Mouse (Mus musculus) olfactory bulb, adult 2 months (tissue): ENCODE results near the gene Serpine3. TPM values are rescaled to one million over a fixed set of nuclear protein-coding genes. Genes with fewer than 3 reads are reported as not detected.
A peak's percentile ranks its signal among the peaks of the same experiment; 100 is the strongest.
"Not testable (repeated sequence)": the region's sequence is repeated elsewhere in the genome, so short reads cannot be mapped to it uniquely, and the experiment has no call there.

Experiments used
- H3K27ac ChIP-seq: fragments of 200-500 bp; 2 replicates; pipeline ENCODE4 v1.5.1; 2012; ENCODE audit warnings: low read depth, low read length; ENCODE audit not compliant: insufficient read depth
- H3K4me1 ChIP-seq: fragments of 200-500 bp; 2 replicates; pipeline ENCODE4 v1.6.1; 2012; ENCODE audit warnings: low read length; ENCODE audit not compliant: control insufficient read depth, insufficient read depth
- H3K4me3 ChIP-seq: fragments of 200-500 bp; 2 replicates; pipeline ENCODE4 v1.5.1; 2012; ENCODE audit warnings: mild to moderate bottlenecking, low read depth, low read length, moderate library complexity; ENCODE audit not compliant: insufficient read depth
- CTCF ChIP-seq: fragments of 200-500 bp; IDR thresholded peaks from 2 replicates; pipeline ENCODE4 v1.5.1; 2012; ENCODE audit warnings: low read depth, mild to moderate bottlenecking, low read length, moderate library complexity; ENCODE audit not compliant: insufficient read depth
- POLR2A ChIP-seq: fragments of 200-500 bp; IDR thresholded peaks from 2 replicates; pipeline ENCODE4 v1.6.1; 2012; ENCODE audit warnings: mild to moderate bottlenecking, low read depth, low read length, moderate library complexity; ENCODE audit not compliant: insufficient read depth
- WGBS: fragments of 180-500 bp; shearing (Covaris S2); methylation state at CpG from one replicate; pipeline ENCODE4 v1.1.7; 2018; 5-methylcytosine and 5-hydroxymethylcytosine counted together
- polyA plus RNA-seq: library from polyadenylated mRNA; stranded (reverse); fragments of >200 nt; gene quantifications from 2 replicates; pipeline ENCODE4 v1.2.4, GENCODE M21; 2012; ENCODE audit warnings: low replicate concordance; ENCODE audit not compliant: missing spikeins, insufficient read depth, insufficient read length

Serpine3 gene
- not detected in 2 replicates for polyA plus RNA-seq

DNA sequence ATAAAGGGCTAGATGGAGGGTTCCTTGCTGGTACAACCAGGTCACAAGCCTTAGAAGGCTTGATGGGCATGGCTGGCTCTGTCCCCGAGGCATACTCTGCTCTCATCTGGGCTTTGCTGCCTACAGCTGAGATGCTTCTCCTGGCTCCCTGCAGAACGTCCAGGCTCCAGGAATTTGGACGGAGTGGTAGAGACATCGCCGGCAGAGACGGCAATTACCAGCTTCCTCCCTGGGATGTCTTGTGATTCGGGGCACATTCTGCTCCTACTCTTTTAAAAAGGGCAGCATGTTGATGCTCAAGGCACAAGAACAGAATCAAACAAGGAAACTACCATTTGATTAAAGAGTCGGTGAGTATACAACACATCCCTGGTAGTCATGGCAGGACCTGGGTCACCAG is at the start of gene Serpine3:
TSS of gene Serpine3 (plus strand) at position 301 of the 400 bp plus-strand sequence.
- WGBS, result 68% methylated on average over 8 of the region's 8 CpGs
- TF ChIP-seq POLR2A (no peak), CTCF (no peak)
- no peak within 1 kb of the TSS for H3K4me3 ChIP-seq

GRCm38 (mm10) chr14:62622393-62622792 is 41.1 kb upstream of the Serpine3 start:
- 29% methylated on average over 3 of the region's 3 CpGs for WGBS
- TF ChIP-seq POLR2A (no peak), CTCF (no peak)
- no peak overlapping the region for H3K4me3 ChIP-seq
- H3K4me1 ChIP-seq, result peaks cover 8% of the 10 kb centered on the region
- peak overlapping the region; percentile 43; the same call in 1 of the 2 replicates for H3K27ac ChIP-seq

More for the DNA sequence above, at the start of gene Serpine3:
- H3K4me1 ChIP-seq, result peaks cover 3% of the 10 kb centered on the region; the same call in 1 of the 2 replicates
- no peak within 1 kb of the TSS for H3K27ac ChIP-seq

- H3K27ac ChIP-seq, result no peak overlapping the region
Measured at GRCm38 (mm10) chr14:62627951-62628350, 35.5 kb upstream of the Serpine3 start.

GRCm38 (mm10) chr14:62637436-62638344 is 25.8 kb upstream of the Serpine3 start:
- WGBS, result 16% methylated on average over 9 of the region's 9 CpGs
- H3K4me1 ChIP-seq, result peaks cover 4% of the 10 kb centered on the region
- peak overlapping the region; percentile 82 for H3K27ac ChIP-seq
- TF ChIP-seq CTCF, result no peak
- no peak for TF ChIP-seq POLR2A
- no peak overlapping the region for H3K4me3 ChIP-seq

More at GRCm38 (mm10) chr14:62627951-62628350, 35.5 kb upstream of the Serpine3 start:
- Histone ChIP-seq H3K4me1 (no peaks in the 10 kb centered on the region), H3K4me3 (no peak overlapping the region)
- WGBS, result 91% methylated on average over 5 of the region's 5 CpGs
- no peak for TF ChIP-seq POLR2A
- TF ChIP-seq CTCF, result no peak

DNA sequence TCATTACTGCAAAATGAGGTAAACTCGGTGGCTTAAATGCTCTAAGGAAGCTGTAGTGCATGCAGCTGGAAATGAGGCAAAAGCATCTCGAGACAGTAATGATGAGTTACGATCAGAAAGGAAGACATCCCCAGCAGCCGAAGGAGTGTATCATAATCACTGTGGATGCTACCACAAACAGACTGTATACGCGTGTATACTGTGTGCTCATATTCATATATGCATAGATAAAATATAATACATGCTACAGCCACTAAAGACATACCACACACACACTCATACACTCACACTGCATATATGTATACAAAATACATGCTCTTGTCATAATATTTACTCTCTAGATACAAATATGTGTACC is 25.1 kb upstream of the Serpine3 start:
- TF ChIP-seq POLR2A, result no peak
- no peak for TF ChIP-seq CTCF
- no peak overlapping the region for H3K4me3 ChIP-seq
- 19% methylated on average over 6 of the region's 6 CpGs for WGBS
- H3K27ac ChIP-seq, result no peak overlapping the region; the same call in 1 of the 2 replicates
- peaks cover 4% of the 10 kb centered on the region for H3K4me1 ChIP-seq

GRCm38 (mm10) chr14:62639111-62639510 is 24.4 kb upstream of the Serpine3 start:
- TF ChIP-seq POLR2A, result no peak
- TF ChIP-seq CTCF, result no peak
- H3K4me1 ChIP-seq, result peaks cover 4% of the 10 kb centered on the region
- WGBS, result 51% methylated on average over 6 of the region's 6 CpGs
- H3K4me3 ChIP-seq, result no peak overlapping the region
- H3K27ac ChIP-seq, result 0 out of 2 replicates have a peak overlapping the region, but pooled peaks have one; percentile 33

DNA sequence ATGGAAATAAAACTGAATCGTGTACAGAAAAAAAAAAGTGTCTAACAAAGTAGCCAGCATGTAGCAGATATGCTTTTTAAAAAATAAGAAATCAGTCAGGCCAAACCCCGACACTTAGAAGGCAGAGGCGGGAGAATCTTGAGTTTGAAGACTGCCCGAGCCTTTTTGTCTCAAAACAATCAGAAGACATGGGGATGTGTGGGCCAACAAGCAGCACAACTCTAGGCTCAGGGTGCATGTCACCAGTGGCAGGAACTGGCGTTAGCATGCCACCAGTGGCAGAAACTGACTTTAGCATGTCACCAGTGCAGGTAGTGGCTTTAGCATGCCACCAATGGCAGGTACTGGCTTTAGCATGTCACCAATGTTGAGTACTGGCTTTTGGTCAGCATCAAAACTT is 23.9 kb upstream of the Serpine3 start:
- TF ChIP-seq POLR2A (no peak), CTCF (no peak)
- 74% methylated on average over 5 of the region's 5 CpGs for WGBS
- peaks cover 4% of the 10 kb centered on the region for H3K4me1 ChIP-seq
- no peak overlapping the region for H3K27ac ChIP-seq
- H3K4me3 ChIP-seq, result no peak overlapping the region

- H3K4me3 ChIP-seq, result no peak overlapping the region
- H3K4me1 ChIP-seq, result peaks cover 4% of the 10 kb centered on the region
- no peak overlapping the region for H3K27ac ChIP-seq
- TF ChIP-seq CTCF, result no peak
- no peak for TF ChIP-seq POLR2A
- 69% methylated on average over 4 of the region's 4 CpGs for WGBS
Measured at GRCm38 (mm10) chr14:62640396-62640795, 23.1 kb upstream of the Serpine3 start.

DNA sequence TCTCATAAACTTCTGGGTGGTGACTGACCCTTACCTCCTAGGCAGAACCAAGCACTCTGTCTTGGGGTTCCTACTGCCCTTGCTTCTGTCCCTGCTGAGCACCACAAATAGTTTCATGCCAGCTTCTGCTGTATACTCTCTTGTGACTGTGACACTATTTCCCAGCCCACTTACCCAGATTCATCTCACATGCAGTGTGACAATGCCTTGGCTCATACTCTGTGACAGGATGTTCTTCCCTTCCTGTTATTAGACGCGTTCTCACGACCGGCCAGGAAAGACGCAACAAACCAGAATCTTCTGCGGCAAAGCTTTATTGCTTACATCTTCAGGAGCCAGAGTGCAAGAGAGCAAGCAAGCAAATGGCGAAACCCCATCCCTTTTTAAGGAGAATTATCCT is 21.1 kb upstream of the Serpine3 start:
- WGBS, result 34% methylated on average over 6 of the region's 7 CpGs
- H3K4me1 ChIP-seq, result not testable (repeated sequence)

GRCm38 (mm10) chr14:62648405-62648804 is 15.1 kb upstream of the Serpine3 start:
- no peak for TF ChIP-seq CTCF
- TF ChIP-seq POLR2A, result no peak
- 88% methylated on average over 6 of the region's 6 CpGs for WGBS
- H3K27ac ChIP-seq, result no peak overlapping the region
- no peak overlapping the region for H3K4me3 ChIP-seq
- H3K4me1 ChIP-seq, result no peaks in the 10 kb centered on the region

More for the DNA sequence above, 21.1 kb upstream of the Serpine3 start:
- not testable (repeated sequence) for H3K27ac ChIP-seq, H3K4me3 ChIP-seq
